Mouse (Mus musculus) heart, embryonic 13.5 days (tissue): ENCODE measurements around the gene Ttc21b. TPM values are rescaled to one million over a fixed set of nuclear protein-coding genes. Genes with fewer than 3 reads are reported as not detected.
"Not testable (repeated sequence)": the region's sequence is repeated elsewhere in the genome, so short reads cannot be mapped to it uniquely, and the experiment has no call there.

Source experiments
- ATAC-seq: fragments of 200-750 bp; cut with Nextera tagmentation; 2 replicates; pipeline ENCODE4 v1.8.0; 2017; ENCODE audit warnings: moderate TSS enrichment; ENCODE audit not compliant: insufficient number of reproducible peaks, low FRiP score, low TSS enrichment; ENCODE audit errors: extremely low read depth
- H3K27ac ChIP-seq: fragments of 300-500 bp; sonication (generic); replicated peaks from 2 replicates; pipeline ENCODE4 v1.5.1; 2015; ENCODE audit warnings: moderate library complexity, mild to moderate bottlenecking, inconsistent platforms
- H3K27me3 ChIP-seq: fragments of 300-500 bp; sonication (generic); replicated peaks from 2 replicates; pipeline ENCODE4 v1.6.1; 2015; ENCODE audit warnings: mild to moderate bottlenecking, inconsistent platforms
- H3K36me3 ChIP-seq: fragments of 300-500 bp; sonication (generic); 2 replicates; pipeline ENCODE4 v1.6.1; 2015; ENCODE audit warnings: mild to moderate bottlenecking, inconsistent platforms
- H3K4me1 ChIP-seq: fragments of 300-500 bp; sonication (generic); 2 replicates; pipeline ENCODE4 v1.6.1; 2015; ENCODE audit warnings: inconsistent platforms
- H3K4me2 ChIP-seq: fragments of 300-500 bp; sonication (generic); 2 replicates; pipeline ENCODE4 v1.6.1; 2015; ENCODE audit warnings: inconsistent platforms, mild to moderate bottlenecking, moderate library complexity
- H3K4me3 ChIP-seq: fragments of 300-500 bp; sonication (generic); 2 replicates; pipeline ENCODE4 v1.5.1; 2015; ENCODE audit warnings: moderate library complexity, mild to moderate bottlenecking, inconsistent platforms
- H3K9ac ChIP-seq: fragments of 300-500 bp; sonication (generic); 2 replicates; pipeline ENCODE4 v1.6.1; 2015; ENCODE audit warnings: inconsistent platforms, mild to moderate bottlenecking, moderate library complexity
- H3K9me3 ChIP-seq: fragments of 300-500 bp; sonication (generic); 2 replicates; pipeline ENCODE4 v1.6.1; 2016; ENCODE audit warnings: inconsistent platforms
- WGBS: fragments of 180-500 bp; shearing (Covaris S2); methylation state at CpG from one replicate; pipeline ENCODE4 v1.1.7; 2015; ENCODE audit warnings: mixed read lengths; 5-methylcytosine and 5-hydroxymethylcytosine counted together
- polyA plus RNA-seq: library from polyadenylated mRNA; unstranded; fragments of >200 nt; fragmentation: Nextera tagmentation; extraction: Ambion mirVana; gene quantifications from 2 replicates; pipeline ENCODE4 v1.2.1, GENCODE M21; 2015

Ttc21b gene
- polyA plus RNA-seq, 1 experiment from 2014 or later, result 5.7 TPM

GRCm38 (mm10) chr2:66190157-66190556 lies 66.3 kb downstream of the Ttc21b start:
- Histone ChIP-seq H3K4me2 (no peak overlapping the region), H3K4me1 (no peaks in the 10 kb centered on the region), H3K9ac (no peak overlapping the region), H3K4me3 (no peak overlapping the region), H3K9me3 (no peaks in the 10 kb centered on the region), H3K36me3 (peaks cover 19% of the 10 kb centered on the region; the same call in 1 of the 2 replicates), H3K27me3 (no peaks in the 10 kb centered on the region), H3K27ac (no peak overlapping the region)
- 89% methylated on average over 5 of the region's 5 CpGs for WGBS
- no peak for ATAC-seq

- not testable (repeated sequence) for H3K4me2 ChIP-seq, H3K9me3 ChIP-seq, H3K4me1 ChIP-seq, ATAC-seq, H3K4me3 ChIP-seq, H3K27ac ChIP-seq, H3K9ac ChIP-seq, H3K27me3 ChIP-seq
- peaks cover 18% of the 10 kb centered on the region; the same call in 1 of the 2 replicates for H3K36me3 ChIP-seq
- 90% methylated on average over 12 of the region's 12 CpGs for WGBS
Measured at GRCm38 (mm10) chr2:66189197-66189596, 67.2 kb downstream of the Ttc21b start.

GRCm38 (mm10) chr2:66187520-66187919 lies 68.9 kb downstream of the Ttc21b start:
- Histone ChIP-seq H3K9me3 (no peaks in the 10 kb centered on the region), H3K4me3 (no peak overlapping the region), H3K9ac (no peak overlapping the region), H3K36me3 (peaks cover 18% of the 10 kb centered on the region; the same call in 1 of the 2 replicates), H3K27ac (no peak overlapping the region), H3K4me2 (no peak overlapping the region), H3K4me1 (no peaks in the 10 kb centered on the region), H3K27me3 (no peaks in the 10 kb centered on the region)
- no peak for ATAC-seq
- 68% methylated on average over 6 of the region's 6 CpGs for WGBS

- 66% methylated on average over 7 of the region's 7 CpGs for WGBS
- H3K4me1 ChIP-seq, result no peaks in the 10 kb centered on the region
- no peaks in the 10 kb centered on the region for H3K27me3 ChIP-seq
- 0 out of 2 replicates have a peak, but pooled peaks cover 8% of the 10 kb centered on the region for H3K36me3 ChIP-seq
- H3K27ac ChIP-seq, result no peak overlapping the region
- no peak overlapping the region for H3K9ac ChIP-seq
- H3K4me2 ChIP-seq, result no peak overlapping the region
- no peak overlapping the region for H3K4me3 ChIP-seq
- H3K9me3 ChIP-seq, result no peaks in the 10 kb centered on the region
- ATAC-seq, result no peak
Measured at GRCm38 (mm10) chr2:66184431-66185164, 71.8 kb downstream of the Ttc21b start.

- Histone ChIP-seq H3K4me2 (peak overlapping the region; percentile 50), H3K9me3 (no peaks in the 10 kb centered on the region), H3K27ac (no peak overlapping the region), H3K9ac (no peak overlapping the region), H3K27me3 (no peaks in the 10 kb centered on the region), H3K4me3 (no peak overlapping the region), H3K36me3 (no peaks in the 10 kb centered on the region), H3K4me1 (no peaks in the 10 kb centered on the region)
- 56% methylated on average over 10 of the region's 10 CpGs for WGBS
- ATAC-seq, result no peak
Measured at GRCm38 (mm10) chr2:66180293-66180692, 76.1 kb downstream of the Ttc21b start.

- Histone ChIP-seq H3K36me3 (no peaks in the 10 kb centered on the region), H3K4me3 (peak overlapping the region; percentile 13; the same call in 1 of the 2 replicates), H3K27ac (no peak overlapping the region), H3K9me3 (no peaks in the 10 kb centered on the region), H3K27me3 (no peaks in the 10 kb centered on the region), H3K4me1 (no peaks in the 10 kb centered on the region), H3K9ac (no peak overlapping the region), H3K4me2 (peak overlapping the region; percentile 50)
- ATAC-seq, result no peak
- WGBS, result 40% methylated on average over 10 of the region's 10 CpGs
Measured at GRCm38 (mm10) chr2:66179782-66180181, 76.6 kb downstream of the Ttc21b start.

GRCm38 (mm10) chr2:66178848-66179215 lies 77.6 kb downstream of the Ttc21b start:
- ATAC-seq, result no peak
- WGBS, result 82% methylated on average over 5 of the region's 5 CpGs
- H3K36me3 ChIP-seq, result no peaks in the 10 kb centered on the region

GRCm38 (mm10) chr2:66177886-66178847 lies 78.2 kb downstream of the Ttc21b start:
- no peak overlapping the region for H3K27ac ChIP-seq
- H3K4me2 ChIP-seq, result no peak overlapping the region
- H3K27me3 ChIP-seq, result no peaks in the 10 kb centered on the region
- 78% methylated on average over 9 of the region's 9 CpGs for WGBS
- H3K4me1 ChIP-seq, result no peaks in the 10 kb centered on the region
- H3K9me3 ChIP-seq, result no peaks in the 10 kb centered on the region
- no peak for ATAC-seq
- H3K4me3 ChIP-seq, result no peak overlapping the region
- H3K9ac ChIP-seq, result no peak overlapping the region
- H3K36me3 ChIP-seq, result no peaks in the 10 kb centered on the region

More at GRCm38 (mm10) chr2:66178848-66179215, 77.6 kb downstream of the Ttc21b start:
- H3K9ac ChIP-seq, result no peak overlapping the region
- H3K4me1 ChIP-seq, result no peaks in the 10 kb centered on the region
- H3K9me3 ChIP-seq, result no peaks in the 10 kb centered on the region
- no peak overlapping the region for H3K4me2 ChIP-seq
- H3K27ac ChIP-seq, result no peak overlapping the region
- H3K27me3 ChIP-seq, result no peaks in the 10 kb centered on the region
- H3K4me3 ChIP-seq, result no peak overlapping the region

GRCm38 (mm10) chr2:66177017-66177416 lies 79.4 kb downstream of the Ttc21b start:
- no peak for ATAC-seq

GRCm38 (mm10) chr2:66173134-66173533 lies 83.3 kb downstream of the Ttc21b start:
- peaks cover 3% of the 10 kb centered on the region; the same call in 1 of the 2 replicates for H3K4me1 ChIP-seq
- no peak overlapping the region for H3K9ac ChIP-seq
- no peaks in the 10 kb centered on the region for H3K9me3 ChIP-seq
- no peak overlapping the region for H3K4me2 ChIP-seq
- no peak overlapping the region for H3K27ac ChIP-seq
- no peaks in the 10 kb centered on the region for H3K36me3 ChIP-seq
- 73% methylated on average over 5 of the region's 5 CpGs for WGBS
- no peak overlapping the region for H3K4me3 ChIP-seq
- ATAC-seq, result no peak
- H3K27me3 ChIP-seq, result no peaks in the 10 kb centered on the region

More at GRCm38 (mm10) chr2:66177017-66177416, 79.4 kb downstream of the Ttc21b start:
- Histone ChIP-seq H3K4me1 (no peaks in the 10 kb centered on the region), H3K4me2 (no peak overlapping the region), H3K36me3 (no peaks in the 10 kb centered on the region), H3K27me3 (no peaks in the 10 kb centered on the region), H3K27ac (no peak overlapping the region), H3K9ac (no peak overlapping the region), H3K9me3 (no peaks in the 10 kb centered on the region), H3K4me3 (no peak overlapping the region)
- 70% methylated on average over 7 of the region's 7 CpGs for WGBS

- Histone ChIP-seq H3K36me3 (no peaks in the 10 kb centered on the region), H3K4me1 (peaks cover 3% of the 10 kb centered on the region; the same call in 1 of the 2 replicates), H3K27me3 (no peaks in the 10 kb centered on the region), H3K27ac (no peak overlapping the region), H3K9ac (no peak overlapping the region), H3K9me3 (no peaks in the 10 kb centered on the region), H3K4me3 (no peak overlapping the region), H3K4me2 (no peak overlapping the region)
- 91% methylated on average over 3 of the region's 3 CpGs for WGBS
- ATAC-seq, result no peak
Measured at GRCm38 (mm10) chr2:66171643-66172042, 84.8 kb downstream of the Ttc21b start.
